Mouse (Mus musculus): ENCODE data around the gene Tnfrsf4.

Tnfrsf4 gene

GRCm38 (mm10) chr4:156023520-156023919 is 9.9 kb downstream of the Tnfrsf4 start:
- in situ Hi-C loops (cut with MboI; ENCODE audit: low pct_unique_long_range_greater_than_20kb in 1 of 2, low sequenced_read_pairs in 2 of 2, unreplicated experiment in 1 of 2) = no loop called here

- in situ Hi-C loops (cut with MboI; ENCODE audit: low pct_unique_long_range_greater_than_20kb in 1 of 2, low sequenced_read_pairs in 2 of 2, unreplicated experiment in 1 of 2) = no loop called here
These were observed 10.5 kb downstream of the Tnfrsf4 start for GRCm38 (mm10) chr4:156024184-156024583.

- in situ Hi-C loops (cut with MboI; ENCODE audit: low pct_unique_long_range_greater_than_20kb in 1 of 2, low sequenced_read_pairs in 2 of 2, unreplicated experiment in 1 of 2) = no loop called here
These were observed 12.4 kb downstream of the Tnfrsf4 start, which contains the start of gene Tnfrsf18 for GRCm38 (mm10) chr4:156026013-156026412. Tnfrsf18 (plus strand) TSS chr4:156026164.

GRCm38 (mm10) chr4:156028580-156028979 is 14.9 kb downstream of the Tnfrsf4 start:
- in situ Hi-C loops (cut with MboI; ENCODE audit: low pct_unique_long_range_greater_than_20kb in 1 of 2, low sequenced_read_pairs in 2 of 2, unreplicated experiment in 1 of 2) = no loop called here

GRCm38 (mm10) chr4:156030651-156031118 is 17.0 kb downstream of the Tnfrsf4 start:
- in situ Hi-C loops (cut with MboI; ENCODE audit: low pct_unique_long_range_greater_than_20kb in 1 of 2, low sequenced_read_pairs in 2 of 2, unreplicated experiment in 1 of 2) = loop anchor here in 1 of 2 experiments (5.0 kb wide), 1 partner anchor 67 kb away; no protein-coding TSS in a partner anchor

DNA sequence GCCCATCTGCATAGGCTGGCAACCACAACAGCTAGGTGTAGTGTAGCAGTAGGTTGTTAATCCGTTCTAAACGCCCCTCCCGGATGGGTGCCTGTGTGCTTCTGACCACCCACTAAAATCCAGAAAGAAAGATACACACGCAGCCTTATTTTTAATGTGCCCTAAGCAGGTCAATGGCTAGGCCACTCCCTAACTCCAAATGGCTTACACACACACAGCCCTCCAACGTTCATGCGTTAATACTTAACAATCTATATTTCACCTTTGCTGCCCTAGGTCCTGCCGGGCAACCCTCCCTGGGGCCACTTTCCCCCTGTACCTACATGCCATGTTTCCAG is 17.6 kb downstream of the Tnfrsf4 start:
- in situ Hi-C loops (cut with MboI; ENCODE audit: low pct_unique_long_range_greater_than_20kb in 1 of 2, low sequenced_read_pairs in 2 of 2, unreplicated experiment in 1 of 2) = loop anchor here in 1 of 2 experiments (5.0 kb wide), 1 partner anchor 66 kb away; no protein-coding TSS in a partner anchor

- in situ Hi-C loops (cut with MboI; ENCODE audit: low pct_unique_long_range_greater_than_20kb in 1 of 2, low sequenced_read_pairs in 2 of 2, unreplicated experiment in 1 of 2) = loop anchor here in 1 of 2 experiments (5.0 kb wide), 1 partner anchor 66 kb away; no protein-coding TSS in a partner anchor
These were observed 18.1 kb downstream of the Tnfrsf4 start for GRCm38 (mm10) chr4:156031593-156032391.

DNA sequence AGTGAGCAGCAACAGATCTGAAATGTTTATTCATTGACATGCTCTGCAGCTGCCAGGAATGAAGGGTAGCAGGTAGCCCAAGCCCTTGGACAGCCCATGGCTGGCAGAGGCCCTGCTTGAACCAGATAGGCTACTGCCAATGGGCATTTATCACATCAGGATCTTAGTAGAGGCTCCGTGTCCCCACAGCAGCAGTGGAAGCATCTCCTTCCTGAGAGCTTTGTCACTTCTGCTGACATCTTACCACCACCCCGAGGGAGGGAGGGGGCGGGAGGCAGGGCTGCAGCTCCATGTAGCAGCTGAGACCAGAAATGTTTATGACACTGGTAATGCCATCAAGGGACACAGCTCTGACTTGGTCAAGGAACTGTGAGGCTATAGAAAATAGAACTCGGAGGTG is 19.2 kb downstream of the Tnfrsf4 start:
- in situ Hi-C loops (cut with MboI; ENCODE audit: low pct_unique_long_range_greater_than_20kb in 1 of 2, low sequenced_read_pairs in 2 of 2, unreplicated experiment in 1 of 2) = loop anchor here in 1 of 2 experiments (5.0 kb wide), 1 partner anchor 64 kb away; no protein-coding TSS in a partner anchor

DNA sequence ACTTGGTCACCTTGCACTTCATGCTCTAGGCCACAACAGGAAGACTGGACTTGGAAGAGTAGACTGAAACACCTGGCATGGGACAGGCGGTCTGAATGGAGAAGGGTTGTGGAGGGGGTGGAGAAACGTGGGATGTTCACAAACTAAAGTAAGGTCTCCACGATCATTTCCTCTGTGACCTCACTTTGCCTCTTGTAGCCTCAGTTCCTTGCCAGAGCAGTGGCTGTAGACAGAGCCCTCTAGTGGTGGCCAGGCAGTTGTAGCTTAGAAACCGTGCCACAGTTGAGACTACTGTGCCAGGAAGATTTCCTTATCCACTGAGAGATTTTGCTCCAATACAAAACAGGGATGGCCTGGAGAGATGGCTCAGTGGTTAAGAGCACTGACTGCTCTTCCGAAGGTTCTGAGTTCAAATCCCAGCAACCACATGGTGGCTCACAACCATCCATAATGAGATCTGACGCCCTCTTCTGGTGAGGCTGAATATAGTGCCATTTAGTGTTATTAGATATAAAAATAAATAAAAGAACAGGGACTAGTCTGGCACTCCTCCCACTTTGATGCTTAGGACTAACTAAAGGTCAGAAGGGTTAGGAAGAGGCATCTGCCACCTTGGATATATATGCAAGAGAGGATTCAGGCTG is 20.0 kb downstream of the Tnfrsf4 start:
- in situ Hi-C loops (cut with MboI; ENCODE audit: low pct_unique_long_range_greater_than_20kb in 1 of 2, low sequenced_read_pairs in 2 of 2, unreplicated experiment in 1 of 2) = loop anchor here in 1 of 2 experiments (5.0 kb wide), 1 partner anchor 64 kb away; no protein-coding TSS in a partner anchor

- in situ Hi-C loops (cut with MboI; ENCODE audit: low pct_unique_long_range_greater_than_20kb in 1 of 2, low sequenced_read_pairs in 2 of 2, unreplicated experiment in 1 of 2) = loop anchor here in 1 of 2 experiments (5.0 kb wide), 1 partner anchor 63 kb away; no protein-coding TSS in a partner anchor
These were observed 20.7 kb downstream of the Tnfrsf4 start for GRCm38 (mm10) chr4:156034301-156034700.

- in situ Hi-C loops (cut with MboI; ENCODE audit: low pct_unique_long_range_greater_than_20kb in 1 of 2, low sequenced_read_pairs in 2 of 2, unreplicated experiment in 1 of 2) = loop anchor here in 1 of 2 experiments (5.0 kb wide), 1 partner anchor 62 kb away; no protein-coding TSS in a partner anchor
These were observed 21.3 kb downstream of the Tnfrsf4 start for GRCm38 (mm10) chr4:156034901-156035300.

DNA sequence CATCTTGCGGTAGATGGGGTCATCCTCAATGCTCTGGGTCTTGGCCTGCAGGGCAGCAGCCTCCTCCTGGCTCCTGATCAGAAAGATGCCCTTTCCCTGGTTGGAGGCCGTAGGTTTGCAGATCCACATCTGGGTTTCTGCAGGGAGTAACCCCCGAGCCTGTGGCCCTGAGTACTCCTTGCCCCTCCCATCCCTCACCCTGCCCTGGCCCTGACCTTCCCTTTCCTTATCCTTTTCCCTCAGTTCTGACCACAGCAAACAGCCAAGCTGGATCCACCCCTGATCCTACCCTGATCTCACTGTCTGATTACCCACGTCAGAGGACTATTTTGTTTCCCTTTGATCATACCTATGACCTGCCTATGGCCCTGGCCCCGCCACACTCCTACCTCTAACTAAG is 31.1 kb downstream of the Tnfrsf4 start:
- in situ Hi-C loops (cut with MboI; ENCODE audit: low pct_unique_long_range_greater_than_20kb in 1 of 2, low sequenced_read_pairs in 2 of 2, unreplicated experiment in 1 of 2) = no loop called here

DNA sequence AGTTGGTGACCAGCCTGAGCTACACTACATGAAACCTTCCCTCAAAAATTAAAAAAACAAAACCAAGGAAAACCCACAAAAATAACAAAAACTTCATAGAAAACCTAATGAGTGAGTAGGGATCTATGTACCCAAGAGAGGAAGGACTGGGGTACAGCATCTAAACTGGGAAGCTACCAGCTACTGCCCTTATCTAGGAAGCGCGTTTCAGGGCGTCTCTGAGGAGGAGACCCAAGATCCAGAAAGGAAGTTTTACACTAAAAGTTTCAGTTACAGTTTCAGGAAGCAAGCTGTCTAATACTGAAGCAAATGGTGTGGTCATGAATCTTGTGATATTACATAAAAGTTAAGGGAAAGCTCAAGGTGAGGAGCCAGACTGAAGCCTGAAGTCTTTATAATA is 36.1 kb downstream of the Tnfrsf4 start:
- in situ Hi-C loops (cut with MboI; ENCODE audit: low pct_unique_long_range_greater_than_20kb in 1 of 2, low sequenced_read_pairs in 2 of 2, unreplicated experiment in 1 of 2) = no loop called here

DNA sequence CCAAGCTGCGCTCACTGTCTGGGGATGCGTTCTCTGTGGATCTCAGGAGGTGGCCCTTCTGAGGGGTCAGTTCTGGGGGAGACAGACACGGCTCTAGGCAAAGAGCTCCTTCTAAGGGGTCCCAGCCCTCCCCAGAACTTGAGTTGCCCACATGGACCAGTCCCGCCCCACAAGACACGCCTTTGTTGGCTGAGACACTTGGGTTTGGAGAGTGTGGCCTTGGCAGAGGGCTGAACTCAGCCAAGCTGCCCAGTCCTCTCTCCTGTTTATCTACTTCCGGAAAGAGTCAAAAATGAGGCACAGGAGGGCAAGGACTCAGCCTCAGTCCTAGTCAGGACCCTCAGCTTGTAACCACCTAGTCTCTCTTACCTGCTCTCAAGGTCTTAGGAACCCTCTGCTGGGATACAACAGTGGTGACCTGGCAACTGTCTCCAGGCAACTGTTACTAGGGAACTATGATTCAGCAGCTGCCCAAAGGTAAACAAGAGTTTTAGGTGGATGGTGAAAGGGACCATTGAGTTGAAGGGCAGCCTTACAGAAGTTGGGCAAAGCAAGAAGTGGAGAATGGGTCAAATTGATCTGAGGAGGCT is 36.8 kb downstream of the Tnfrsf4 start:
- in situ Hi-C loops (cut with MboI; ENCODE audit: low pct_unique_long_range_greater_than_20kb in 1 of 2, low sequenced_read_pairs in 2 of 2, unreplicated experiment in 1 of 2) = no loop called here

- in situ Hi-C loops (cut with MboI; ENCODE audit: low pct_unique_long_range_greater_than_20kb in 1 of 2, low sequenced_read_pairs in 2 of 2, unreplicated experiment in 1 of 2) = no loop called here
These were observed 39.5 kb downstream of the Tnfrsf4 start for GRCm38 (mm10) chr4:156053113-156053512.

- in situ Hi-C loops (cut with MboI; ENCODE audit: low pct_unique_long_range_greater_than_20kb in 1 of 2, low sequenced_read_pairs in 2 of 2, unreplicated experiment in 1 of 2) = no loop called here
These were observed 40.5 kb downstream of the Tnfrsf4 start for GRCm38 (mm10) chr4:156054130-156054529.

DNA sequence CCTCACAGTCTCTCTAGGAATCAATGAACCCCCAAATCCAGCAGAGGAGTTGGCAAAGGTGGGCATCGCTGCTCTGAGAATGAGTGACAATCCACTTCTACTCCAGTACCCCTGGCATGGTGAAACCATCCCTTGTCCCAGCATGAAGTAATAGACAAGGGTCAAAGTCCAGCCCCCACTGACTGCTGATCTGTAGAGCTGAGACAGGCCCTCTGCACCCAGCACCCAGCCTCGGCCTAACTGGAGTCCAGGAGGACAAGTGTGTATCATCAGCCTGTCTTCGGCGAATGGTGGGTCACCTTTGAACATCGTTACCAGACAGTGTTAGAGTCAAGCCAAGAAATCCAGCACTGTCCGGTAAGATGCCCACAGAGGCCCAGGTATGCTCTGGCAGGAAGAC is 41.0 kb downstream of the Tnfrsf4 start:
- in situ Hi-C loops (cut with MboI; ENCODE audit: low pct_unique_long_range_greater_than_20kb in 1 of 2, low sequenced_read_pairs in 2 of 2, unreplicated experiment in 1 of 2) = no loop called here

GRCm38 (mm10) chr4:156055173-156055572 is 41.5 kb downstream of the Tnfrsf4 start:
- in situ Hi-C loops (cut with MboI; ENCODE audit: low pct_unique_long_range_greater_than_20kb in 1 of 2, low sequenced_read_pairs in 2 of 2, unreplicated experiment in 1 of 2) = no loop called here

GRCm38 (mm10) chr4:156057702-156058101 is 44.1 kb downstream of the Tnfrsf4 start:
- in situ Hi-C loops (cut with MboI; ENCODE audit: low pct_unique_long_range_greater_than_20kb in 1 of 2, low sequenced_read_pairs in 2 of 2, unreplicated experiment in 1 of 2) = no loop called here

All from mouse embryonic stem cell (cell line).